In genomic region chr9:67633761-67634441, GRCm38 (mm10) we compare ENCODE assay signal across 8 mouse cellular contexts.
A peak's percentile ranks its signal among the peaks of the same experiment; 100 is the strongest.
DNase-seq lines count a peak whose midpoint lies in the region; ATAC-seq lines count a peak whose summit lies in the region.

No protein-coding gene starts in this region.

- H3K27ac ChIP-seq in embryonic facial prominence, embryonic 13.5 days, result peak overlapping the region; percentile 88
- H3K27ac ChIP-seq in kidney, embryonic 15.5 days, result peak overlapping the region; percentile 85
- peak overlapping the region; percentile 88 for H3K27ac ChIP-seq in limb, embryonic 15.5 days
- H3K27ac ChIP-seq in neural tube, embryonic 11.5 days (ENCODE audit: low read depth, low read length), result peak overlapping the region; percentile 56; the same call in 1 of the 2 replicates

- peaks cover 21% of the 10 kb centered on the region for H3K4me1 ChIP-seq in embryonic facial prominence, embryonic 13.5 days
- peaks cover 23% of the 10 kb centered on the region for H3K4me1 ChIP-seq in kidney, embryonic 15.5 days
- H3K4me1 ChIP-seq in limb, embryonic 15.5 days, result peaks cover 23% of the 10 kb centered on the region
- H3K4me1 ChIP-seq in neural tube, embryonic 11.5 days (ENCODE audit: control insufficient read depth, insufficient read depth, low read length), result 0 out of 2 replicates have a peak, but pooled peaks cover 3% of the 10 kb centered on the region

- 0 out of 2 replicates have a peak, but pooled peaks cover 3% of the 10 kb centered on the region for H3K27me3 ChIP-seq in embryonic facial prominence, embryonic 13.5 days
- peaks cover 53% of the 10 kb centered on the region for H3K27me3 ChIP-seq in kidney, embryonic 15.5 days
- H3K27me3 ChIP-seq in limb, embryonic 15.5 days, result no peaks in the 10 kb centered on the region
- H3K27me3 ChIP-seq in neural tube, embryonic 11.5 days (ENCODE audit: control insufficient read depth, insufficient read depth, low read length), result no peaks in the 10 kb centered on the region; the same call in 1 of the 2 replicates

- no peaks in the 10 kb centered on the region for H3K36me3 ChIP-seq in embryonic facial prominence, embryonic 13.5 days
- H3K36me3 ChIP-seq in kidney, embryonic 15.5 days, result no peaks in the 10 kb centered on the region
- no peaks in the 10 kb centered on the region for H3K36me3 ChIP-seq in limb, embryonic 15.5 days
- no peaks in the 10 kb centered on the region for H3K36me3 ChIP-seq in neural tube, embryonic 11.5 days (ENCODE audit: control insufficient read depth, insufficient read depth, low read length)

- H3K4me2 ChIP-seq in embryonic facial prominence, embryonic 13.5 days, result peak overlapping the region; percentile 98
- H3K4me2 ChIP-seq in kidney, embryonic 15.5 days, result peak overlapping the region; percentile 91
- peak overlapping the region; percentile 96 for H3K4me2 ChIP-seq in limb, embryonic 15.5 days
- H3K4me2 ChIP-seq in neural tube, embryonic 11.5 days (ENCODE audit: low read depth), result peak overlapping the region; percentile 100

- WGBS in embryonic facial prominence, embryonic 13.5 days, result 0% methylated on average over 60 of the region's 61 CpGs
- 0% methylated on average over 53 of the region's 61 CpGs for WGBS in kidney, embryonic 15.5 days
- under 1% methylated on average over 61 of the region's 61 CpGs for WGBS in limb, embryonic 15.5 days
- WGBS in neural tube, embryonic 11.5 days, result under 1% methylated on average over 50 of the region's 61 CpGs

- H3K9me3 ChIP-seq in embryonic facial prominence, embryonic 13.5 days, result no peaks in the 10 kb centered on the region
- no peaks in the 10 kb centered on the region for H3K9me3 ChIP-seq in kidney, embryonic 15.5 days (replicated peaks)
- H3K9me3 ChIP-seq in limb, embryonic 15.5 days, result no peaks in the 10 kb centered on the region
- H3K9me3 ChIP-seq in neural tube, embryonic 11.5 days (ENCODE audit: control insufficient read depth, low read length), result no peaks in the 10 kb centered on the region

- 0 out of 2 replicates have a peak, but pooled peaks have one; percentile 59 for ATAC-seq in embryonic facial prominence, embryonic 13.5 days (ENCODE audit: insufficient number of reproducible peaks, insufficient read depth, low FRiP score, low TSS enrichment, low read depth)
- peak; percentile 80 for ATAC-seq in kidney, embryonic 15.5 days (replicated peaks; ENCODE audit: low FRiP score)
- peak; percentile 73; the same call in 1 of the 2 replicates for ATAC-seq in limb, embryonic 15.5 days (ENCODE audit: insufficient number of reproducible peaks, low FRiP score, low TSS enrichment, low read depth)
- peak; percentile 68 for ATAC-seq in neural tube, embryonic 11.5 days (ENCODE audit: insufficient read depth, low FRiP score, low TSS enrichment)

- H3K4me3 ChIP-seq in embryonic facial prominence, embryonic 13.5 days, result peak overlapping the region; percentile 83
- H3K4me3 ChIP-seq in kidney, embryonic 15.5 days (replicated peaks), result peak overlapping the region; percentile 93
- peak overlapping the region; percentile 94 for H3K4me3 ChIP-seq in limb, embryonic 15.5 days
- peak overlapping the region; percentile 79 for H3K4me3 ChIP-seq in neural tube, embryonic 11.5 days (ENCODE audit: low read depth, low read length)

- peak overlapping the region; percentile 91 for H3K9ac ChIP-seq in embryonic facial prominence, embryonic 13.5 days
- H3K9ac ChIP-seq in kidney, embryonic 15.5 days, result peak overlapping the region; percentile 82
- H3K9ac ChIP-seq in limb, embryonic 15.5 days, result peak overlapping the region; percentile 82
- peak overlapping the region; percentile 86 for H3K9ac ChIP-seq in neural tube, embryonic 11.5 days (ENCODE audit: low read length)

- DNase-seq in 3T3-L1 (ENCODE audit: low read depth, low spot score), result peak; percentile 58
- peak; percentile 24 to 53 for DNase-seq in adrenal gland, postnatal 4 days (ENCODE audit: low spot score in 2 of 2)
- DNase-seq in heart, adult 9 months (ENCODE audit: low spot score in 2 of 2), result peak; percentile 52 to 57
- DNase-seq in neural tube, embryonic 11.5 days (ENCODE audit: low spot score), result peak; percentile 83
- peak; percentile 72 for DNase-seq in thymus, postnatal 0 days (ENCODE audit: low spot score)

Comparison
In these comparisons a context has a peak if more than half of its experiments do, and no peak if none do; other contexts are left out.
1. Peak in every context shown above with its lines: DNase-seq, ATAC-seq, H3K4me3 ChIP-seq and H3K27ac ChIP-seq.